Mouse (Mus musculus) liver, embryonic 14.5 days (tissue): ENCODE measurements at regions not wholly inside any gene's neighbourhood (a gene's known extent, or its start where the extent isn't known, plus 50 kb on each side); places are given as distances from the start of the nearest gene placed in this dataset.

Experiments
- ATAC-seq: fragments of 200-750 bp; cut with Nextera tagmentation; 2 replicates; pipeline ENCODE4 v1.8.0; 2017; ENCODE audit warnings: moderate number of reproducible peaks, mild to moderate bottlenecking, moderate library complexity; ENCODE audit not compliant: insufficient read depth
- DNase-seq, 3 experiments: peaks; one replicate each; pipeline ENCODE4 v3.0.0-alpha.2; 2012 to 2013; ENCODE audit warnings: low read depth in 3 of 3, low spot score in 3 of 3
- H3K27ac ChIP-seq: fragments of 300-500 bp; sonication (generic); 2 replicates; pipeline ENCODE4 v1.5.1; 2014; ENCODE audit warnings: moderate library complexity, mild to moderate bottlenecking, control low read depth, inconsistent platforms
- H3K27me3 ChIP-seq: fragments of 300-500 bp; sonication (generic); 2 replicates; pipeline ENCODE4 v1.6.1; 2014; ENCODE audit warnings: mild to moderate bottlenecking, low read length, moderate library complexity; ENCODE audit not compliant: control insufficient read depth, insufficient read depth
- H3K36me3 ChIP-seq: fragments of 300-500 bp; sonication (generic); replicated peaks from 2 replicates; pipeline ENCODE4 v1.6.1; 2014; ENCODE audit warnings: low read depth; ENCODE audit not compliant: control insufficient read depth, insufficient read depth
- H3K4me1 ChIP-seq, 2 experiments: fragments of 200-500 bp in 1 of 2; fragments of 300-500 bp in 1 of 2; sonication (generic) in 1 of 2; replicated peaks; 2 replicates each; pipeline ENCODE4 v1.6.1; 2012 to 2014; ENCODE audit warnings: antibody characterized with exemption in 1 of 2, inconsistent platforms in 1 of 2, low read length in 1 of 2; ENCODE audit not compliant: control insufficient read depth in 2 of 2, insufficient read depth in 2 of 2
- H3K4me2 ChIP-seq: fragments of 300-500 bp; sonication (generic); 2 replicates; pipeline ENCODE4 v1.6.1; 2014; ENCODE audit warnings: low read depth, mild to moderate bottlenecking, control low read depth, moderate library complexity
- H3K4me3 ChIP-seq, 2 experiments: fragments of 200-500 bp in 1 of 2; fragments of 300-500 bp in 1 of 2; sonication (generic) in 1 of 2; 2 replicates each; pipeline ENCODE4 v1.5.1; 2012 to 2014; ENCODE audit warnings: low read depth in 2 of 2, low read length in 2 of 2, mild to moderate bottlenecking in 2 of 2, control low read depth in 1 of 2, inconsistent platforms in 1 of 2, moderate library complexity in 1 of 2; ENCODE audit not compliant: insufficient read depth in 1 of 2
- H3K9ac ChIP-seq: fragments of 300-500 bp; sonication (generic); replicated peaks from 2 replicates; pipeline ENCODE4 v1.6.1; 2014; ENCODE audit warnings: mild to moderate bottlenecking, control low read depth, moderate library complexity
- H3K9me3 ChIP-seq: fragments of 300-500 bp; sonication (generic); 2 replicates; pipeline ENCODE4 v1.6.1; 2016; ENCODE audit warnings: low read length, mixed read lengths; ENCODE audit not compliant: control insufficient read depth
- CTCF ChIP-seq: IDR thresholded peaks from 2 replicates; pipeline ENCODE4 v1.5.1; 2016; ENCODE audit warnings: antibody characterized with exemption, low read depth, control low read depth
- EP300 ChIP-seq: IDR thresholded peaks from 2 replicates; pipeline ENCODE4 v1.6.1; 2016; ENCODE audit warnings: antibody characterized with exemption, low read depth
- WGBS: fragments of 180-500 bp; shearing (Covaris S2); extraction: QIAGEN DNeasy Blood & Tissue Kit; methylation state at CpG from one replicate; pipeline ENCODE4 v1.1.7; 2014; ENCODE audit not compliant: insufficient replicate concordance; 5-methylcytosine and 5-hydroxymethylcytosine counted together

GRCm38 (mm10) chr12:59599785-59600184 lies 380.3 kb upstream of the Fbxo33 start:
- H3K27me3 ChIP-seq: no peaks in the 10 kb centered on the region
- TF ChIP-seq CTCF (no peak), EP300 (no peak)
- H3K27ac ChIP-seq: no peak overlapping the region
- ATAC-seq: no peak
- no peak overlapping the region for H3K4me3 ChIP-seq
- H3K4me1 ChIP-seq: no peaks in the 10 kb centered on the region
- no peak overlapping the region for H3K4me2 ChIP-seq
- no peaks in the 10 kb centered on the region for H3K36me3 ChIP-seq
- H3K9me3 ChIP-seq: no peaks in the 10 kb centered on the region
- no peak overlapping the region for H3K9ac ChIP-seq
- WGBS: 57% methylated on average over 8 of the region's 9 CpGs
- no peak for DNase-seq

DNA sequence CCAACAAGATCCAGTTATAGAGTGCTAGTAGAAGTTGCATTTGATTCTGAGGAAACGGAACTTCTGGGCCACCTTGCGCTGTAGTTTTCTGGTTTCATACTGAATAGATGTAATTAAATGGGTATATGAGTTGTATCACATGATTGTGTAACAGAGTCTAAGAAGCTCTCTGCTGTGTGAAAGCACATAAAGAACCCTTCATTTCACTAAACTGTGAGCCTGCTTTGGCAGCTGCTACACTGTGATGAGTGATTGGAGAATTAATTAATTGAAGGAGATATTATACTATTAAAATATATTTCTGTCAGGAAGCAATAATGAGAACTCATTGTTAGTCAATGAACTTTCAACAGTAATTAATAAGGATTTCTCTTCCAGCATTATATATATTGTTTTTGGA lies 369.8 kb upstream of the Fbxo33 start:
- Histone ChIP-seq H3K36me3 (no peaks in the 10 kb centered on the region), H3K4me3 (no peak overlapping the region), H3K4me1 (no peaks in the 10 kb centered on the region), H3K9ac (no peak overlapping the region), H3K4me2 (no peak overlapping the region), H3K9me3 (no peaks in the 10 kb centered on the region), H3K27me3 (no peaks in the 10 kb centered on the region), H3K27ac (no peak overlapping the region)
- ATAC-seq: no peak
- TF ChIP-seq CTCF (no peak), EP300 (no peak)
- no peak for DNase-seq
- WGBS: 80% methylated on average over 2 of the region's 2 CpGs

- H3K9ac ChIP-seq: no peak overlapping the region
- H3K4me2 ChIP-seq: no peak overlapping the region
- H3K36me3 ChIP-seq: no peaks in the 10 kb centered on the region
- no peaks in the 10 kb centered on the region for H3K4me1 ChIP-seq
- H3K9me3 ChIP-seq: no peaks in the 10 kb centered on the region
- 44% methylated on average over 1 of the region's 1 CpGs for WGBS
- no peak for DNase-seq
- no peak overlapping the region for H3K27ac ChIP-seq
- TF ChIP-seq CTCF (no peak), EP300 (no peak)
- no peaks in the 10 kb centered on the region for H3K27me3 ChIP-seq
- no peak for ATAC-seq
- H3K4me3 ChIP-seq: no peak overlapping the region
These were observed 363.1 kb upstream of the Fbxo33 start for GRCm38 (mm10) chr12:59582587-59582986.

DNA sequence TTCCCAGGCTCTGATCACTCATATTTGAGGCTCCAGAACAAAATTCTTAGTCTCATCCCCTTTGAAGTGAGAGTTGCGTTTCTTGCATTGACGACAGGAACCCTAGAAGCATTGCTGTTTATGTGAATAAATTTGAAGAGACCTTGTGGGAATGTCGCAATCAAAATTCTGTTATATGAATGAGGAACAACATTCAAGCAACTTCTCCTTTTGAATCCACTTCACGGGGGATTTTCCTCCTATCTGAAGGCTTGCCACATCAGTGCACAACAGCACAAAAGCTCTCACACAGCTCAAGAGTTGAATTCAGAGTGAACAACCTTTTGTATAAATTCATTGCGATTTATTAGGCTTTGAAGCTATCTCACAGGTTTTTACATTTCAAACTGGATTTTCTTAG lies 360.2 kb upstream of the Fbxo33 start:
- TF ChIP-seq EP300: no peak
- no peak for TF ChIP-seq CTCF
- no peak for DNase-seq
- H3K9me3 ChIP-seq: no peaks in the 10 kb centered on the region
- 47% methylated on average over 5 of the region's 5 CpGs for WGBS
- H3K27ac ChIP-seq: no peak overlapping the region
- no peaks in the 10 kb centered on the region for H3K27me3 ChIP-seq
- H3K9ac ChIP-seq: no peak overlapping the region
- ATAC-seq: no peak
- H3K4me3 ChIP-seq: no peak overlapping the region
- H3K4me2 ChIP-seq: no peak overlapping the region
- H3K4me1 ChIP-seq: no peaks in the 10 kb centered on the region
- H3K36me3 ChIP-seq: no peaks in the 10 kb centered on the region

DNA sequence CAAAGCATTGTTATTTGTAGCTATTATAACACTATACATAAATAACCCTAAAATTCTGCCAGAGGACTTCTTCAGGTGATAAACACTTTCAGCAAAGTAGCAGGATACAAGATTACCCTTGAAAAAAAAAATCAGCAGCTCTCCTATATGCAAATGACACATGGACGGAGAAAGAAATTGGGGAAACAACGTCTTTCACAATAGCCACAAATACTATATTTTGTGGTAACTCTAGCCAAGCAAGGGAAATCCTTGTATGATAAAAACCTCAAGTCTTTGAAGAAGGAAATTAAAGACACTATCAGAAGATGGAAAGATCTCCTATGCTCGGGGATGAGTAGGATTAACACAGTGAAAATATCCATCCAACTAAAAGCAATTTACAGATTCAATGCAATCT lies 344.4 kb upstream of the Fbxo33 start:
- WGBS: 52% methylated on average over 3 of the region's 3 CpGs
- Histone ChIP-seq H3K9ac (no peak overlapping the region), H3K4me2 (no peak overlapping the region), H3K9me3 (no peaks in the 10 kb centered on the region), H3K27me3 (no peaks in the 10 kb centered on the region), H3K36me3 (no peaks in the 10 kb centered on the region), H3K27ac (no peak overlapping the region), H3K4me1 (no peaks in the 10 kb centered on the region), H3K4me3 (no peak overlapping the region)
- TF ChIP-seq EP300 (no peak), CTCF (no peak)
- ATAC-seq (no peak), DNase-seq (no peak)
